Mouse (Mus musculus) lung, postnatal 25 days (tissue): ENCODE measurements around the gene Sub1.

Source experiments
- DNase-seq: peaks from one replicate; pipeline ENCODE4 v3.0.0; 2022; ENCODE audit warnings: low spot score

Gene Sub1

GRCm38 (mm10) chr15:12013532-12014196 lies 16.9 kb upstream of the Sub1 start:
- DNase-seq = no peak

GRCm38 (mm10) chr15:12010602-12011044 lies 13.8 kb upstream of the Sub1 start:
- peak; percentile 27 for DNase-seq

DNA sequence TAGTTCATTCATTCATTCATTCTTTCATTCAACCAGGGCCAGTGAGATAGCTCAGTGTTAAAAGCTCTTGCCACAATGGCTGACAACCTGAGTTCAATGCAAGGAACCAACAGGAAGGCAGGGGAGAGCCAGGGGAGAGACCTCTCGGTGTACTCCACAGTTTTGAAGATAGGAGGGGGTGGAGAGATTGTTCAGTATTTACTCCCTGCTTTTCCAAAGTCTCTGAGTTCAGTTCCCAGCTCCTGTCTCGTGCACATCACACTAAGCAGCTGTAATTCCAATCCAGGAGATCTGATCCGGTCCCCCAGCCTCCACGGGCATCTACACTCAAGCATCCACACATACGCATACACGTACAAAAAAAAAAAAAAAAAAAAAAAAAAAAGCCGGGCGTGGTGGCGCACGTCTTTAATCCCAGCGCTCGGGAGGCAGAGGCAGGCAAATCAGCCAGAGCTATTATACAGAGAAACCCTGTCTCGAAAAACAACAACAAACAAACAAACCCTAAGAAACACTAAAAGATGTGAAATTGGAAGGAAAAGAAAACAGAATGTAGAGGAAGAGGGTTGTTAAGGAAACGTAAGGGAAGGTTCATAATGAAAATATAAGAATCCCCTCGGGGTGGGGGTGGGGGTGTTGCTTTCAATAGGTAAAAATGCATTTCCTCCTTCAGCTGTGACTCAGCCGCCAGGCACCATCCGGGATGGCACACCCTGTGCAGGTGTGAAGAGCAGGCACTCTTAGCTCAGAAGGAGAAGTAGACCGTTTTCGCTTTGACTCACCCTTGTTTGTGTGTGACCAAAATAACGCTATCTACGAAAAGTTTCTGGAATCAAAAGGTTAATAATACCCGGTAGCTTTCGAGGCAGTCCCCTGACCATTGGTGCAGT lies 13.2 kb upstream of the Sub1 start:
- peak; percentile 44 for DNase-seq

DNA sequence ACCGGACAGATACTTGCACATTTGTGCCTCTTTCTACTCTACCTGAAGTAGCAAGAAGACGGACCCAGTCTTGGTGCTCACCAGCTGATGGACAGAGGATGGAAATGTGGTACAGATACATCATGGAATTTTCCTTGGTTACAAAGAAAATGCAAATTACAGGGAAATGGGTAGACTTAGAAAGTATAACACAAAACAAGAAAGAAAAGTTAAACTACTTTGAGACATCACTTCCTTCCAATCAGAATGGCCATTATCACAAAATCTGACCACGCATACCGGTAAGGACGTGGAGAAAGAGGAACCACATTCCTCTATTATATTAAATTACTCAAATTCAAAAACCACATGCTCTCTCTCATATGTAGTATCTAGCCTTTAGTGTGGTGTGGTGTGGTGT lies 12.1 kb upstream of the Sub1 start:
- no peak for DNase-seq

GRCm38 (mm10) chr15:12007971-12008800 lies 11.4 kb upstream of the Sub1 start:
- no peak for DNase-seq

DNA sequence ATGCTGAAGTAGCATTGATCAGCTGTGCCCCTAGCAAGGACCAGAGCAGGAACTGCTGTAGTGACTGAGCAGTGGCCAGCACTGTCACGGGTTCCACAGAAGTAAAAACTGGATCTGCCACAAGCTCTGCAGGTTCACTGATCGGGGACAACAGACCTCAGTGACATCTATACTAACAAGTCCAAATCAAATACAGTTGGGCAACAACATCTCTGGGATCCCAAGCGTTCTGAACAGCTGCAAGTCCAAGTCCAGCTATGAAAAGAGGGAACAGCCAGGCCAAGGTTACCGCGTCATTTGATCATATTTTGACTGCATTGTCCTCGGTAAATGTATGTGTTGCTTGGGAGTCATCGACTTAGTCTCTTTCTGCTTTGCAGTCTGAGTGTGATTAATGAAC lies 10.6 kb upstream of the Sub1 start:
- DNase-seq = no peak

GRCm38 (mm10) chr15:12006169-12006568 lies 9.4 kb upstream of the Sub1 start:
- no peak for DNase-seq

- DNase-seq = peak; percentile 94
These were observed 975 bp downstream of the Sub1 start for GRCm38 (mm10) chr15:11995815-11996201.

GRCm38 (mm10) chr15:11994921-11995814 lies 1.6 kb downstream of the Sub1 start:
- peak; percentile 48 for DNase-seq

- DNase-seq = no peak
These were observed 2.8 kb downstream of the Sub1 start for GRCm38 (mm10) chr15:11994006-11994405.

DNA sequence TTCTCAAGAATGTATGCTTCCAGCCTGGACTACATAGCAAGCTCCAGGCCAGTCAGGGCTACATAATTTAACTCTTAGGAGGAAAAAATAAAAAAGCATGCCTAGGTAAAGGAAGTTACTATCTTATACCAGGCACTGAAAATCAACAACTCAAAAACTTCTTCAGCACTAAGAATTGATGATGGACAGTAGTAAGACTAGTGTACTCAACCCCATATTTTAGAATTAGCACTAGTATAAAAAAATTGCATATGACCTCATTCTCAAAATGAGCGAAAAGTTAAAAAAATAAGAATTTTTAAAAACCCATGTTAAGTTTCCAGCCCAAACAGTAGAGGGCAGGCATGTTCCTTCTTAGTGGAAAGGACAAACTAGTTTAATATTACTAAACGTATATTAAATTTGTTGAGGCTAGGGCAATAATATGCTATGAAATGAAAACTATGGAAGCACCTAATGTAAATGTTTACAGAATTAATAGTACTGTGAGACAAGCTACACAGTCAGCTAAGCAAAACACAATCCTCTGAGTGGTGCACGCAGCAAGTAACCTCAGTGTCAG lies 5.2 kb downstream of the Sub1 start:
- no peak for DNase-seq

GRCm38 (mm10) chr15:11988580-11988979 lies 8.2 kb downstream of the Sub1 start:
- DNase-seq = no peak

DNA sequence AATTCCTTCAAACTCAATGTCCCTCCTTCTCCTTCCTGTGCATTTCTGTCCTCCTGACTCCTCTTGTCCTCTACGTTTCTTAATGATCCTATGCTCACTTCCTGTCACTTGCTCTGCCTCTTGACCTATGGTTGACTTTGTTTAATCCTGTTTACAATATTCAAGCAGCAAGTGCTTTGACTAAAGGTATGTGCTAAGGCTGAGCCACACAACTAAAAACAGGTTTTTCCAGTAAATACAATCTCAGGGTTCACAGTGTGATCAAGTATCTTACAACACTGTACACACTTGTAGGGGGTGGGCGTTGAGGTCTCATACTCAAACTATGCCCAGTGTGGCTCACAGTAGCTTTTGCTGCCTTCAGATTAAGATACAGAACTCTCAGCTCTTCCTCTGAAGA lies 8.9 kb downstream of the Sub1 start:
- DNase-seq = peak; percentile 50

DNA sequence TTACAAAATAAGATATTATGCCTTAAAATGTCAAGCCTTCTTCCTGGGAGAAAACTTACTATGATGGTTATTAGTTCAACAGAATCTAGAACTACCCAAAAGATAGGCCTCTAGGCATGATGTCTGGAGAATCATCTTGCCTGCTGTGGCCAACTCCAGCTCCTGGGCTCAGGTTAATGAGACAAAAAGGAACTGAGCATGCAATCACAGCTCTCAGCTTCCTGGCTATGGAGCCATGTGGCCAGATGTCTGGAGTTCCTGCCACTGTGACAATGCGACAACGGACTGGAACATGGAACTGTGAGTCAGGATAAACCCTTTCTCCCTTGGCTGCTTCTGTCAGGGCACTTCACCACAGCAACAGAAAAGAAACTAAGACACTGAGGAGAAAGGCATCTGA lies 14.8 kb downstream of the Sub1 start:
- no peak for DNase-seq

- no peak for DNase-seq
These were observed 15.3 kb downstream of the Sub1 start for GRCm38 (mm10) chr15:11981501-11981900.

- no peak for DNase-seq
These were observed 18.6 kb downstream of the Sub1 start for GRCm38 (mm10) chr15:11978175-11978574.

- no peak for DNase-seq
These were observed 19.7 kb downstream of the Sub1 start for GRCm38 (mm10) chr15:11977071-11977470.

DNA sequence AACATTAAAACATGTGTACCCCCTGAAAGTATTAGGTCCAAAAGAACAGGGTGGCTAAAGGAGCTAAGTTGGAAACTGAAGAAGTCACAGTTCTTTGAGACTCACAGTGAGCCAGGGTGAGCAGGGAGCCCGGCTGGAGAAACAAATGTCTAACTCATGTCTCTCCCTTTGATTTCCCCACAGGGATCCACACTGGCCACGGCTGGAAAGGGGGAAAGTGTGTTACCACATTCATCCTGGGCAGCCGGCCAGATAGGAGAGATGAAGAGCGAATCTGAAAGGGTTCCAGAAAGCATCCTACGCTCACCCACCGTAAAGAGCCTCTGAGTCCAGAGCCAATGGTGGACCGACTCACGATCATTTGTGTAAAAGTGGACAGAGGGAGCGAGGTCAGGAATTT lies 20.9 kb downstream of the Sub1 start:
- DNase-seq = peak; percentile 8

DNA sequence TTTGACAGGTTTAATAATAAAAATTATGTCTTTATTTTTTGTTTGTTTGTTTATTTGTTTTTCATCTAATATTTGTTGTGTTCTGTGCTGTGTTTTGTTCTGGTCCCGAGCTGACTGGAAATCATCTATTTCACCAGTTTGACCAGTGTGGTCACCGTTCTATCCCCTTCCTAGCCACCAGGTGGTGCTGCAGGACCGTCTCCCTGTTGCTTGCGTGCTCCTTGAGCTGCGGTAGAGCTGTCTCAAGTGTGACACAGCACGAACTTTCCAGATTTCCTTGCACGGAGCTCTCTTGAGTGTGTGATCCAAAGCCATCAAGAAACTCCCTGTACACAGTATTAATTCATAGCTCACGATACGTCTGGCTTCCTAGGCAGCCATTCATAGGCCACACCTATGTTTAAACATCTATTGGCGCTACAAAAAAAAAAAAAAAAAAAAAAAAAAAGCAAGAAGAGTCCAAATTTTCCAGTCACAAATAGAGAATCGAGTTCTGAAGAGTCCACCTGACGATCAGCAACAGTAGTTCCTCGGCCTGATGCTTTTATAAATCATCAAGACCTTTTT lies 24.8 kb downstream of the Sub1 start:
- peak; percentile 87 for DNase-seq

DNA sequence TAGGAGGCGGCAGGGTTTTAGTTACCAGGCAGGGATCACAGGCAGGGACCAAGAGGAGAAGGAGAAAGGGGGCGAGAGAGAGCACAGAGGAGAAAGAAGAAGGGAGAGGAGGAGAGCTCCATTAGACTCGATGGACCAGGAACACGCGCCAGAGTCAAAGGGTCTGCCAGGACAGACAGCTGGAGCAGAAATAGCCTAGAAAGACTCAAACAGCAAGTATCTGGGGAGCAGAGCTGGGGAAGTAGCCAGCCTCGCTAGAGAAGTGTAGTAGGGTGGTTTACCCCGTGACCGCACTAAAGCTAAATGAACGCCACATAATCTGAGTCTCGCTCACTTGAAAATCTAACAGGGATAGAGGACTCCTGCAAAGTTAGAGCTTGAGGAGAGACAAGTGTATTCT lies 26.2 kb downstream of the Sub1 start:
- no peak for DNase-seq

- no peak for DNase-seq
These were observed 27.9 kb downstream of the Sub1 start for GRCm38 (mm10) chr15:11968851-11969250.
